Mouse (Mus musculus): Measurements from ENCODE around the gene Rnf13. TPM values are rescaled to one million over a fixed set of nuclear protein-coding genes. Genes with fewer than 3 reads are reported as not detected.

Gene Rnf13
- polyA plus RNA-seq, 1 experiment, result 19.9 TPM

DNA sequence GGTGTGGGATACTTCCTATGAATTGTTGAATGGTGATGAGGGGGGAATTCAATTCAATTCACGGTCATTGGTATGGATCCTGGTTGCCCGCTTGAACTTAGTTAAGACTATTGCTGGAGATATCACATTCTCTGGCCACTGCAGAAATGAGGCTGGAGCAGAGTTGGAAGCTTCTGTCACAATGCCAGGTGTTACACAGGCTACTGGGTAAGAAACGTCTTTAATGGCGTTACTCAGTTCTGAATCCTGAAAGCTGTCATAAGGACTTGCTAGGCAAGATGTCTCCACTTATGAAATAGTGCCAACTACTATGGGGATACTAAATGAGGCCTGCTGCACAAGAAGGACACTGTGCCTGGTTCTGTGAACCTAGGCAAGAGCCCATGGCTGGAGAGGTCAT lies 101.0 kb downstream of the Rnf13 start:
- WGBS, result 87% methylated on average over 4 of the region's 4 CpGs
- no peak for DNase-seq (ENCODE audit: low read depth, low spot score)

- no peak for DNase-seq (ENCODE audit: low read depth, low spot score)
Observed at GRCm38 (mm10) chr3:57843775-57844174, 107.9 kb downstream of the Rnf13 start.

DNA sequence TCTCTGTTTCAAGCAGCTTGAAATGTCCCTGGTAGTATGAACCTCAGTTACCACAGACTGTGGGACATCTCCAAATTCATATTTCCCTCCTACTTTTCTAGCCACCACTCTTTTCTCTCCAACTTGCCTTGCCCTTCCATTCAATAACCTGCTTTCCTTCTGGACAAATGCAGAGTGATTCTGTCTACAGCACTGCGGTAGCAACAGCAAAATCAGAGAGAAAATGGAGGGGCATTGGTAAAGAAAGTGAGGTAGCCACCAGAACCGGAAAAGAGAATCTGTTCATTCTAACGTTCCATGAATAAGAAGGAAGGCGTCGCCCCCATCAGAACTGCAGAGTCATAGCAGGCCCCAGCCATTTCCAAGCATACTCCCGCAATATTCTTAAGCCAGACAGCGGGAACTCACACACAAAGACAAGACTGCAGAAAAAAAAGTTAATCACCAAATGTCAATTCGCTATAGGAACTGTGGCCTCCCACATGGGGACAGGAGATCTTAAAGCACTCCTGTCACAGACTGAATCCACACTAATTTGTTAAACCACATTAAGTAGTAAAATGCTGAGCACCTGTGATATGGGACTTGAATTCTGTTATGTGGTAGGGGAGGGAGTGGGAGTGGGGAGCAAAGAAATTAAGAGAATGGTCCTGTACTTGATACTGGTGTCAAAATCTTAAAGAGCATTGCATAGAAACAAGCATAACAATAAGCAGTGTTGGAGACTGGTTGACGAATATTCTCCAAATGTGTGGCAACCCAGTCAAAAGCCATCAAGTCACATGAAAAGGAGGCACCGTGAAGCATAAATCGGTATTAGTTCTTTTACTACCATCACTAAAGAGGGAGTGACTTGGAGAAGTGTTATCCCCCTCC lies 110.2 kb downstream of the Rnf13 start:
- WGBS, result 61% methylated on average over 11 of the region's 11 CpGs
- DNase-seq (ENCODE audit: low read depth, low spot score), result no peak

DNA sequence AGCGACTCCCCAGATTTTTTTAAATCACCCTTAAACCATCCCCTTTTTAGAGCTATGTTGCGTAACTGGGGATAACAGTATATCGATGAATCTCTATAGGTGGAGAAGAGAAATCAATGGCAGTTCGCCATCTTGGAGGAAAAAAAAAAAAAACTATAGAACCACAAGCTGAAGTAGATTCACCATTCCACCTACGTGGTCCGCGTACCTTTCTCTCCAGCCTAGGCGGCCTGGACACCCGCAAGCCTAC lies 110.7 kb downstream of the Rnf13 start:
- WGBS, result 12% methylated on average over 9 of the region's 9 CpGs
- DNase-seq (ENCODE audit: low read depth, low spot score), result no peak

GRCm38 (mm10) chr3:57846912-57847759 lies 111.3 kb downstream of the Rnf13 start:
- WGBS, result under 1% methylated on average over 94 of the region's 104 CpGs
- DNase-seq (ENCODE audit: low read depth, low spot score), result no peak

DNA sequence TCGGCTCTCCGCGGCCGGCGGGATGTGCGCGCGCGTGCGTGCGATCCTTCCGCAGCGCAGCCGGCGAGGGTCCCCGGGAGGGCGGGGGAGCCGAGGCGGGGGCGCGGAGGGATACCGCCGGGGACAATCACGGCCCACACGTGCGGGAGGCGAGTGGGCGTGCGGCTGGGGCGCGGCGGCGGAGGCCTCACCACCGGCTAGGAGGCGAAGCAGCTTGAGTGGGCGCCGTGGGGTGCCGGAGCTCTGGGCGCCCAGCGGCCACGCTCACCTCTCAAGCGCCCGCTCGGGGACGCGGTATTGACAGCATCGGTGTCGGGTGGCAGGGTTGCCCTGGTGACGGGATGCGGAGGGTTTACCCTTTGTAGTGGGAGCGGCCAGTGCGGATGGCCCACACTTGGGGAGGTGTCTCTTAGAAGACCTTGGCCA lies 111.9 kb downstream of the Rnf13 start, which contains the start of gene Pfn2:
Pfn2 (minus strand) TSS at position 320 of the 426 bp plus-strand sequence.
- WGBS, result 1% methylated on average over 51 of the region's 52 CpGs
- no peak for DNase-seq (ENCODE audit: low read depth, low spot score)

DNA sequence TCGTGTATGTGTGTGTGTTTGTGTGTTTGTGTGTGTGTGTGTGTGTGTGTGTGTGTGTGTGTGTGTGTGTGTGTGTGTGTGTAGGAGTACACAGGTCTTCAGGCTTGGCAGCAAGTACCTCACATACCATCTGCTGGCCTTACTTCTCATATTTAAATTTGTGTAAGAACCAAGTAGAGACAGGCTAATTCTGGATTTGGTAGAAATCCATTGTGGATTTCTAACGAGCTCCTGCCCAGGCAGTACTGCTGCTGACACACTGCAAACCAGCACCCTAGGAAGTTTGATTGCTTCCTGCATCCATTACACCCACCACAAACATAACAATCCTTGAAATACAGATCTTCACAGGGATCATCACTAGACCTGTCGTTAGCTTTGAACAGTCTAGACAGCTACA lies 147.1 kb downstream of the Rnf13 start:
- DNase-seq (ENCODE audit: low read depth, low spot score), result no peak
- WGBS, result 71% methylated on average over 3 of the region's 3 CpGs

Other genes starting within 250 kb of the Rnf13 start
- gene Wwtr1, start 160.2 kb upstream of the Rnf13 start, polyA plus RNA-seq (2012; rRNA removed), result 4.0 and 7.9 TPM in 2 replicates
- 21.8 and 22.4 TPM in 2 replicates for gene Commd2, start 84.3 kb upstream of the Rnf13 start, polyA plus RNA-seq (2012; rRNA removed)
- not detected in 2 replicates for gene Ankub1, start 43.3 kb upstream of the Rnf13 start, polyA plus RNA-seq (2012; rRNA removed)
- gene Pfn2, start 112.0 kb downstream of the Rnf13 start, polyA plus RNA-seq (2012; rRNA removed), result 2.2 and 4.0 TPM in 2 replicates

Measured in large intestine, adult 2 months (tissue).